Mouse (Mus musculus): ENCODE results near the gene Lman1l. TPM values are rescaled to one million over a fixed set of nuclear protein-coding genes. Genes with fewer than 3 reads are reported as not detected.

The Lman1l gene
- polyA plus RNA-seq, 1 experiment: not detected

GRCm38 (mm10) chr9:57609803-57610202 is 10.8 kb downstream of the Lman1l start:
- Histone ChIP-seq H3K4me3 (ENCODE audit: insufficient read depth, low read length) (no peak overlapping the region), H3K27ac (ENCODE audit: insufficient read depth, low read length) (no peak overlapping the region), H3K4me1 (ENCODE audit: control insufficient read depth, insufficient read depth, low read length) (0 out of 2 replicates have a peak, but pooled peaks cover 2% of the 10 kb centered on the region)
- TF ChIP-seq CTCF (IDR thresholded peaks at IDR 0.05; ENCODE audit: borderline replicate concordance, insufficient read depth, low read length) (no peak), POLR2A (IDR thresholded peaks at IDR 0.05; ENCODE audit: low read depth, low read length) (no peak)

- H3K27ac ChIP-seq (ENCODE audit: insufficient read depth, low read length): no peak within 1 kb of the TSS
- no peak for TF ChIP-seq CTCF (IDR thresholded peaks at IDR 0.05; ENCODE audit: borderline replicate concordance, insufficient read depth, low read length)
- TF ChIP-seq POLR2A (IDR thresholded peaks at IDR 0.05; ENCODE audit: low read depth, low read length): no peak
- H3K4me1 ChIP-seq (ENCODE audit: control insufficient read depth, insufficient read depth, low read length): no peaks in the 10 kb centered on the region
- no peak within 1 kb of the TSS for H3K4me3 ChIP-seq (ENCODE audit: insufficient read depth, low read length)
Measured at GRCm38 (mm10) chr9:57606139-57606851, 14.3 kb downstream of the Lman1l start, which contains the start of gene Cplx3. Gene Cplx3 (minus strand): TSS chr9:57606281.

- Histone ChIP-seq H3K4me1 (ENCODE audit: control insufficient read depth, insufficient read depth, low read length) (peaks cover 7% of the 10 kb centered on the region), H3K4me3 (ENCODE audit: insufficient read depth, low read length) (no peak overlapping the region), H3K27ac (ENCODE audit: insufficient read depth, low read length) (no peak overlapping the region)
- TF ChIP-seq POLR2A (IDR thresholded peaks at IDR 0.05; ENCODE audit: low read depth, low read length) (no peak), CTCF (IDR thresholded peaks at IDR 0.05; ENCODE audit: borderline replicate concordance, insufficient read depth, low read length) (no peak)
Measured at GRCm38 (mm10) chr9:57605503-57605902, 15.1 kb downstream of the Lman1l start.

GRCm38 (mm10) chr9:57604875-57605274 is 15.7 kb downstream of the Lman1l start:
- TF ChIP-seq CTCF (IDR thresholded peaks at IDR 0.05; ENCODE audit: borderline replicate concordance, insufficient read depth, low read length) (no peak), POLR2A (IDR thresholded peaks at IDR 0.05; ENCODE audit: low read depth, low read length) (no peak)
- Histone ChIP-seq H3K27ac (ENCODE audit: insufficient read depth, low read length) (no peak overlapping the region), H3K4me3 (ENCODE audit: insufficient read depth, low read length) (no peak overlapping the region), H3K4me1 (ENCODE audit: control insufficient read depth, insufficient read depth, low read length) (peaks cover 11% of the 10 kb centered on the region)

GRCm38 (mm10) chr9:57602098-57602497 is 18.5 kb downstream of the Lman1l start:
- H3K27ac ChIP-seq (ENCODE audit: insufficient read depth, low read length): no peak overlapping the region
- H3K4me1 ChIP-seq (ENCODE audit: control insufficient read depth, insufficient read depth, low read length): peaks cover 11% of the 10 kb centered on the region
- TF ChIP-seq CTCF (IDR thresholded peaks at IDR 0.05; ENCODE audit: borderline replicate concordance, insufficient read depth, low read length) (no peak), POLR2A (IDR thresholded peaks at IDR 0.05; ENCODE audit: low read depth, low read length) (no peak)

GRCm38 (mm10) chr9:57601353-57601706 is 19.2 kb downstream of the Lman1l start:
- Histone ChIP-seq H3K27ac (ENCODE audit: insufficient read depth, low read length) (peak overlapping the region; percentile 83), H3K4me1 (ENCODE audit: control insufficient read depth, insufficient read depth, low read length) (peaks cover 11% of the 10 kb centered on the region), H3K4me3 (ENCODE audit: insufficient read depth, low read length) (no peak overlapping the region)
- TF ChIP-seq POLR2A (IDR thresholded peaks at IDR 0.05; ENCODE audit: low read depth, low read length): no peak
- TF ChIP-seq CTCF (IDR thresholded peaks at IDR 0.05; ENCODE audit: borderline replicate concordance, insufficient read depth, low read length): no peak

More at GRCm38 (mm10) chr9:57602098-57602497, 18.5 kb downstream of the Lman1l start:
- H3K4me3 ChIP-seq (ENCODE audit: insufficient read depth, low read length): no peak overlapping the region

GRCm38 (mm10) chr9:57600620-57601352 is 19.8 kb downstream of the Lman1l start:
- peaks cover 11% of the 10 kb centered on the region for H3K4me1 ChIP-seq (ENCODE audit: control insufficient read depth, insufficient read depth, low read length)
- peak overlapping the region; percentile 83 for H3K27ac ChIP-seq (ENCODE audit: insufficient read depth, low read length)
- TF ChIP-seq POLR2A (IDR thresholded peaks at IDR 0.05; ENCODE audit: low read depth, low read length) (no peak), CTCF (IDR thresholded peaks at IDR 0.05; ENCODE audit: borderline replicate concordance, insufficient read depth, low read length) (no peak)
- no peak overlapping the region for H3K4me3 ChIP-seq (ENCODE audit: insufficient read depth, low read length)

- H3K4me3 ChIP-seq (ENCODE audit: insufficient read depth, low read length): no peak overlapping the region
- TF ChIP-seq CTCF (IDR thresholded peaks at IDR 0.05; ENCODE audit: borderline replicate concordance, insufficient read depth, low read length): no peak
- TF ChIP-seq POLR2A (IDR thresholded peaks at IDR 0.05; ENCODE audit: low read depth, low read length): no peak
- peaks cover 11% of the 10 kb centered on the region for H3K4me1 ChIP-seq (ENCODE audit: control insufficient read depth, insufficient read depth, low read length)
- H3K27ac ChIP-seq (ENCODE audit: insufficient read depth, low read length): no peak overlapping the region
Measured at GRCm38 (mm10) chr9:57598851-57599563, 21.6 kb downstream of the Lman1l start.

GRCm38 (mm10) chr9:57597929-57598382 is 22.6 kb downstream of the Lman1l start:
- H3K4me3 ChIP-seq (ENCODE audit: insufficient read depth, low read length): no peak overlapping the region
- peaks cover 11% of the 10 kb centered on the region for H3K4me1 ChIP-seq (ENCODE audit: control insufficient read depth, insufficient read depth, low read length)
- TF ChIP-seq POLR2A (IDR thresholded peaks at IDR 0.05; ENCODE audit: low read depth, low read length) (no peak), CTCF (IDR thresholded peaks at IDR 0.05; ENCODE audit: borderline replicate concordance, insufficient read depth, low read length) (no peak)
- no peak overlapping the region for H3K27ac ChIP-seq (ENCODE audit: insufficient read depth, low read length)
